ENCODE assay signal across 11 mouse cellular contexts in genomic region chr15:84324870-84325553, GRCm38 (mm10). TPM values are rescaled to one million over a fixed set of nuclear protein-coding genes. Genes with fewer than 3 reads are reported as not detected.
DNase-seq lines count a peak whose midpoint lies in the region; ATAC-seq lines count a peak whose summit lies in the region.
"Had no signal": no experiment of that assay in that cellular context is flagged by ENCODE, and none has a peak within 500 bp of the region (broad histone marks: within the 10 kb centered on the region; RNA-seq: fewer than 3 reads in every experiment).

No protein-coding gene starts in this region.

- peak overlapping the region; percentile 23; the same call in 1 of the 2 replicates for H3K4me2 ChIP-seq in heart, embryonic 15.5 days
- no peak overlapping the region for H3K4me2 ChIP-seq in heart, embryonic 11.5 days
- no peak overlapping the region for H3K4me2 ChIP-seq in midbrain, embryonic 14.5 days (ENCODE audit: low read length)
- H3K4me2 ChIP-seq: heart, embryonic 12.5 days; midbrain, embryonic 12.5 days had no signal

- no peaks in the 10 kb centered on the region for H3K9me3 ChIP-seq in heart, embryonic 15.5 days (replicated peaks)
- no peaks in the 10 kb centered on the region for H3K9me3 ChIP-seq in heart, embryonic 11.5 days (replicated peaks; ENCODE audit: control insufficient read depth, low read length)
- no peaks in the 10 kb centered on the region for H3K9me3 ChIP-seq in midbrain, embryonic 14.5 days (ENCODE audit: control insufficient read depth, low read length)
- H3K9me3 ChIP-seq: heart, embryonic 12.5 days; midbrain, embryonic 12.5 days had no signal

- 0 out of 2 replicates have a peak, but pooled peaks cover 8% of the 10 kb centered on the region for H3K4me1 ChIP-seq in heart, embryonic 15.5 days (replicated peaks)
- no peaks in the 10 kb centered on the region for H3K4me1 ChIP-seq in heart, embryonic 11.5 days (ENCODE audit: control insufficient read depth, insufficient read depth, low read length)
- no peaks in the 10 kb centered on the region for H3K4me1 ChIP-seq in midbrain, embryonic 14.5 days (ENCODE audit: control insufficient read depth, insufficient read depth, low read length)
- H3K4me1 ChIP-seq: heart, embryonic 12.5 days had no signal

- H3K27ac ChIP-seq in heart, embryonic 15.5 days = no peak overlapping the region
- no peak overlapping the region for H3K27ac ChIP-seq in heart, embryonic 11.5 days (ENCODE audit: low read depth, low read length)
- H3K27ac ChIP-seq in midbrain, embryonic 14.5 days (replicated peaks; ENCODE audit: low read depth, low read length) = no peak overlapping the region
- H3K27ac ChIP-seq: midbrain, embryonic 12.5 days had no signal

- no peaks in the 10 kb centered on the region for H3K36me3 ChIP-seq in heart, embryonic 15.5 days
- no peaks in the 10 kb centered on the region for H3K36me3 ChIP-seq in heart, embryonic 11.5 days (ENCODE audit: control insufficient read depth, insufficient read depth, low read length)
- no peaks in the 10 kb centered on the region for H3K36me3 ChIP-seq in midbrain, embryonic 14.5 days (ENCODE audit: control insufficient read depth, insufficient read depth, low read length)
- H3K36me3 ChIP-seq: heart, embryonic 12.5 days; midbrain, embryonic 12.5 days had no signal

- no peaks in the 10 kb centered on the region for H3K27me3 ChIP-seq in heart, embryonic 15.5 days
- H3K27me3 ChIP-seq in heart, embryonic 11.5 days (ENCODE audit: control insufficient read depth, insufficient read depth, low read length) = peaks cover 2% of the 10 kb centered on the region; the same call in 1 of the 2 replicates
- H3K27me3 ChIP-seq in midbrain, embryonic 14.5 days (ENCODE audit: control insufficient read depth, insufficient read depth, low read length) = no peaks in the 10 kb centered on the region
- H3K27me3 ChIP-seq: midbrain, embryonic 12.5 days had no signal

- H3K9ac ChIP-seq in heart, embryonic 15.5 days = 0 out of 2 replicates have a peak overlapping the region, but pooled peaks have one; percentile 12
- no peak overlapping the region for H3K9ac ChIP-seq in heart, embryonic 11.5 days (ENCODE audit: low read depth, low read length)
- no peak overlapping the region for H3K9ac ChIP-seq in midbrain, embryonic 14.5 days (replicated peaks; ENCODE audit: low read length)
- H3K9ac ChIP-seq: heart, embryonic 12.5 days; midbrain, embryonic 12.5 days had no signal

- ATAC-seq in heart, embryonic 15.5 days (replicated peaks; ENCODE audit: insufficient number of reproducible peaks, insufficient read depth, low FRiP score, low read depth) = peak; percentile 45; the same call in 1 of the 2 replicates
- ATAC-seq in heart, embryonic 11.5 days (replicated peaks; ENCODE audit: insufficient number of reproducible peaks, low FRiP score, low TSS enrichment) = no peak
- no peak for ATAC-seq in midbrain, embryonic 14.5 days (ENCODE audit: low FRiP score, low TSS enrichment)

- 51% methylated on average over 8 of the region's 8 CpGs for WGBS in heart, embryonic 15.5 days
- WGBS in heart, embryonic 11.5 days (ENCODE audit: insufficient replicate concordance) = 65% methylated on average over 8 of the region's 8 CpGs
- WGBS in midbrain, embryonic 14.5 days = 79% methylated on average over 8 of the region's 8 CpGs

- DNase-seq in A20 (ENCODE audit: low read depth, low spot score) = peak; percentile 67
- DNase-seq in adrenal gland, postnatal 14 days = peak; percentile 61
- peak; percentile 37 to 41 for DNase-seq in lung, postnatal 4 days
- no peak for DNase-seq in neural tube, embryonic 10.5 days (ENCODE audit: extremely low spot score, low spot score)
- no peak for DNase-seq in midbrain, embryonic 14.5 days
- DNase-seq in embryo, embryonic 11 days = no peak
- DNase-seq: right cerebral cortex, adult 18-20 months had no signal

- peak overlapping the region; percentile 20 for H3K4me3 ChIP-seq in heart, embryonic 15.5 days
- H3K4me3 ChIP-seq in heart, embryonic 11.5 days (ENCODE audit: low read depth, low read length) = no peak overlapping the region
- H3K4me3 ChIP-seq in midbrain, embryonic 14.5 days (replicated peaks; ENCODE audit: low read depth, low read length) = no peak overlapping the region
- H3K4me3 ChIP-seq: heart, embryonic 12.5 days; midbrain, embryonic 12.5 days had no signal

RNA-seq across cellular contexts. Expression of gene Parvg, which starts 1.2 kb away (rescaled TPM):
- polyA plus RNA-seq in heart, embryonic 15.5 days (2015; fragmentation: Nextera tagmentation; extraction: Ambion mirVana) = 1.7 and 13.4 TPM in 2 replicates
- 0.59 and 0.60 TPM in 2 replicates for polyA plus RNA-seq in heart, embryonic 11.5 days (2014; fragmentation: Nextera tagmentation; extraction: Ambion mirVana)
- 1.3 and 6.9 TPM in 2 replicates for total RNA-seq in adrenal gland, postnatal 14 days (2021)
- polyA plus RNA-seq in midbrain, embryonic 14.5 days (2014; fragmentation: Nextera tagmentation; extraction: Ambion mirVana) = 0.72 TPM in 2 replicates

Comparison
In these comparisons a context has a peak if more than half of its experiments do, and no peak if none do; other contexts are left out.
1. DNase-seq: peak in A20 (single experiment), adrenal gland, postnatal 14 days (single experiment) and lung, postnatal 4 days (2 of 2); none in neural tube, embryonic 10.5 days (single experiment), midbrain, embryonic 14.5 days (single experiment) and embryo, embryonic 11 days (single experiment).